Mouse (Mus musculus) CD4-positive, CD25-positive, alpha-beta regulatory T cell (primary cell): Measurements from ENCODE around the gene Nhlrc4. TPM values are rescaled to one million over a fixed set of nuclear protein-coding genes. Genes with fewer than 3 reads are reported as not detected.

Experiments used
- polyA plus RNA-seq: library from polyadenylated mRNA; unstranded; fragments of 100-300 nt; shearing (Covaris generic); gene quantifications from one replicate; pipeline ENCODE4 v1.2.1, GENCODE M21; 2017

Nhlrc4 gene
- not detected for polyA plus RNA-seq

GRCm38 (mm10) chr17:25944366-25945163, at the start of gene Nhlrc4, which contains the start of gene Pigq:
Nhlrc4 (minus strand) TSS chr17:25944961.
Pigq (minus strand) TSS chr17:25944936.

GRCm38 (mm10) chr17:25985306-25986294, 40.8 kb upstream of the Nhlrc4 start, which contains the start of gene Capn15:
Capn15 (minus strand) TSS chr17:25985796.

GRCm38 (mm10) chr17:25951803-25952623, 7.3 kb upstream of the Nhlrc4 start, which contains the start of gene A930017K11Rik:
A930017K11Rik (minus strand) TSS chr17:25952565.

GRCm38 (mm10) chr17:25919144-25919785, 25.5 kb downstream of the Nhlrc4 start, which contains the start of gene Rab40c:
Rab40c (minus strand) TSS chr17:25919727.

Other genes with a start within 250 kb of the Nhlrc4 start
- gene Gng13, start 227.8 kb downstream of the Nhlrc4 start, polyA plus RNA-seq = not detected
- 6.4 TPM for gene Chtf18, start 217.5 kb downstream of the Nhlrc4 start, polyA plus RNA-seq
- gene Rpusd1, start 217.3 kb downstream of the Nhlrc4 start, polyA plus RNA-seq = 14.6 TPM
- 0.07 TPM for gene Mslnl, start 208.9 kb downstream of the Nhlrc4 start, polyA plus RNA-seq
- not detected for gene Msln, start 190.6 kb downstream of the Nhlrc4 start, polyA plus RNA-seq
- 28.1 TPM for gene Narfl, start 171.2 kb downstream of the Nhlrc4 start, polyA plus RNA-seq
- gene Haghl, start 159.3 kb downstream of the Nhlrc4 start, polyA plus RNA-seq = 51.4 TPM
- gene Ccdc78, start 158.4 kb downstream of the Nhlrc4 start, polyA plus RNA-seq = 0.49 TPM
- 223 TPM for gene Fam173a, start 152.1 kb downstream of the Nhlrc4 start, polyA plus RNA-seq
- 1.6 TPM for gene AC134908.4, start 149.3 kb downstream of the Nhlrc4 start, polyA plus RNA-seq
- gene Metrn, start 147.8 kb downstream of the Nhlrc4 start, polyA plus RNA-seq = 45.7 TPM
- 0.13 TPM for gene Fbxl16, start 135.9 kb downstream of the Nhlrc4 start, polyA plus RNA-seq
- gene Wdr24, start 121.3 kb downstream of the Nhlrc4 start, polyA plus RNA-seq = 44.1 TPM
- 36.7 TPM for gene Jmjd8, start 116.1 kb downstream of the Nhlrc4 start, polyA plus RNA-seq
- gene Stub1, start 111.6 kb downstream of the Nhlrc4 start, polyA plus RNA-seq = 169 TPM
- gene Rhbdl1, start 107.7 kb downstream of the Nhlrc4 start, polyA plus RNA-seq = 2.1 TPM
- gene Gm20683, start 103.2 kb downstream of the Nhlrc4 start, polyA plus RNA-seq = 2.6 TPM
- gene Rhot2, start 100.1 kb downstream of the Nhlrc4 start, polyA plus RNA-seq = 41.0 TPM
- gene Wdr90, start 83.5 kb downstream of the Nhlrc4 start, polyA plus RNA-seq = 8.8 TPM
- gene Mcrip2, start 76.2 kb downstream of the Nhlrc4 start, polyA plus RNA-seq = 5.2 TPM
- 82.8 TPM for gene Mettl26, start 69.9 kb downstream of the Nhlrc4 start, polyA plus RNA-seq
- 1.3 TPM for gene Wfikkn1, start 64.1 kb downstream of the Nhlrc4 start, polyA plus RNA-seq
- 31.6 TPM for gene Rab40c, start 25.2 kb downstream of the Nhlrc4 start, polyA plus RNA-seq
- 55.2 TPM for gene Pigq, start within 50 bp of the Nhlrc4 start, polyA plus RNA-seq
- not detected for gene A930017K11Rik, start 7.6 kb upstream of the Nhlrc4 start, polyA plus RNA-seq
- 30.1 TPM for gene Capn15, start 40.8 kb upstream of the Nhlrc4 start, polyA plus RNA-seq
- 13.5 TPM for gene Rab11fip3, start 124.6 kb upstream of the Nhlrc4 start, polyA plus RNA-seq
- gene Decr2, start 145.4 kb upstream of the Nhlrc4 start, polyA plus RNA-seq = 30.0 TPM
- gene Nme4, start 150.6 kb upstream of the Nhlrc4 start, polyA plus RNA-seq = 3.3 TPM
- gene Tmem8, start 168.3 kb upstream of the Nhlrc4 start, polyA plus RNA-seq = 27.9 TPM
- 76.8 TPM for gene Mrpl28, start 178.5 kb upstream of the Nhlrc4 start, polyA plus RNA-seq
- gene Axin1, start 193.7 kb upstream of the Nhlrc4 start, polyA plus RNA-seq = 100 TPM